Mouse (Mus musculus) kidney, postnatal 36 days (tissue): Measurements from ENCODE around the gene Olfr1413.

Source experiments
- DNase-seq, 2 experiments: peaks; one replicate each; pipeline ENCODE4 v3.0.0; 2021 to 2022; ENCODE audit warnings: mixed read lengths in 2 of 2

The Olfr1413 gene

GRCm38 (mm10) chr1:92571022-92571421, at the start of gene Olfr1413:
Gene Olfr1413, plus strand, starts transcription at chr1:92571322.
- no peak for DNase-seq

- DNase-seq = peak; percentile 8 to 53
Observed at GRCm38 (mm10) chr1:92521376-92521775, 49.7 kb upstream of the Olfr1413 start.

- DNase-seq = no peak
Observed at GRCm38 (mm10) chr1:92523764-92524163, 47.4 kb upstream of the Olfr1413 start.

- no peak for DNase-seq
Observed at GRCm38 (mm10) chr1:92536972-92537371, 34.1 kb upstream of the Olfr1413 start.

GRCm38 (mm10) chr1:92539071-92539470, 32.1 kb upstream of the Olfr1413 start:
- DNase-seq = no peak

- no peak for DNase-seq
Observed at GRCm38 (mm10) chr1:92545929-92546328, 25.2 kb upstream of the Olfr1413 start.

- DNase-seq = no peak
Observed at GRCm38 (mm10) chr1:92585479-92585878, 14.4 kb downstream of the Olfr1413 start, which contains the start of gene Olfr1412. Gene Olfr1412, plus strand, starts transcription at chr1:92585779.

GRCm38 (mm10) chr1:92594111-92594510, 23.0 kb downstream of the Olfr1413 start, which contains the start of gene Olfr1411:
Gene Olfr1411, plus strand, starts transcription at chr1:92594411.
- no peak for DNase-seq

GRCm38 (mm10) chr1:92596019-92596418, 24.9 kb downstream of the Olfr1413 start:
- DNase-seq = no peak

- DNase-seq = no peak
Observed at GRCm38 (mm10) chr1:92605482-92605881, 34.4 kb downstream of the Olfr1413 start, which contains the start of gene Olfr1410. Gene Olfr1410, plus strand, starts transcription at chr1:92605782.

GRCm38 (mm10) chr1:92607711-92608110, 36.6 kb downstream of the Olfr1413 start:
- DNase-seq = no peak

- peak; percentile 50 to 78 for DNase-seq
Observed at GRCm38 (mm10) chr1:92611008-92611407, 39.9 kb downstream of the Olfr1413 start.

- no peak for DNase-seq
Observed at GRCm38 (mm10) chr1:92613175-92613574, 42.1 kb downstream of the Olfr1413 start.

- peak in 1 of 2 experiments; percentile 25 for DNase-seq
Observed at GRCm38 (mm10) chr1:92614516-92614915, 43.4 kb downstream of the Olfr1413 start.

GRCm38 (mm10) chr1:92616046-92616445, 44.9 kb downstream of the Olfr1413 start:
- DNase-seq = no peak

- no peak for DNase-seq
Observed at GRCm38 (mm10) chr1:92617488-92617887, 46.4 kb downstream of the Olfr1413 start, which contains the start of gene Olfr12. Gene Olfr12, plus strand, starts transcription at chr1:92617788.

GRCm38 (mm10) chr1:92618360-92618759, 47.2 kb downstream of the Olfr1413 start:
- DNase-seq = no peak
